Mouse (Mus musculus) retina, adult 2 months (tissue): Measurements from ENCODE around the gene Miga2.
A peak's percentile ranks its signal among the peaks of the same experiment; 100 is the strongest.
"Not testable (repeated sequence)": the region's sequence is repeated elsewhere in the genome, so short reads cannot be mapped to it uniquely, and the experiment has no call there.

Experiments used
- DNase-seq: peaks from one replicate; pipeline ENCODE4 v3.0.0-alpha.2; 2012; ENCODE audit warnings: low read depth, low spot score

The Miga2 gene

DNA sequence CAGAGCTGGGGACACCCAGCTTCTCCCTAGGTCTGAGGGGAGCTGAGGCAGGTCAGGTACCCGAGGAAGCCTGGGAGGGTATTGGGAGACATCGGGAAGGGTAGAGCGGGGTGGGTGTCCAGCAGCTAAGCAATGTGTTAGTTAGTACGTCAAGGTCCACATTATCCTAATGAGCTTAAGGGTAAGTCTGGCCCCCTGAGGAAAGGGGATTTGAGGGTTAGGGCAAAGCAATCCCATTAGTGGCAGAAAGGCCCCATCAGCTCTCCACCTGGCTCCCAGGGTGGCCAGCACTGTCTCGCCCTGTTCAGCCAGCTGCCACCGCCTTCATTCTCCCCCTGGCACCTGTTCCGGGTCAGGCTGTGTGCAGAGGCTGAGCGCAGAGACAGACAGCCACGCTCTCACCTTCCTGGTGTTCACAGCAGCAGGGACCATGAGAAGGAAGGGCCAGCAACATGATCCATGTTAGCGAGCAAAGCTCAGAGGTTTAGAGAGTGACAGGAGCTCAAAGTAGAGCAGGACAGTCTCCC is 34.0 kb downstream of the Miga2 start:
- DNase-seq, result peak; percentile 69

DNA sequence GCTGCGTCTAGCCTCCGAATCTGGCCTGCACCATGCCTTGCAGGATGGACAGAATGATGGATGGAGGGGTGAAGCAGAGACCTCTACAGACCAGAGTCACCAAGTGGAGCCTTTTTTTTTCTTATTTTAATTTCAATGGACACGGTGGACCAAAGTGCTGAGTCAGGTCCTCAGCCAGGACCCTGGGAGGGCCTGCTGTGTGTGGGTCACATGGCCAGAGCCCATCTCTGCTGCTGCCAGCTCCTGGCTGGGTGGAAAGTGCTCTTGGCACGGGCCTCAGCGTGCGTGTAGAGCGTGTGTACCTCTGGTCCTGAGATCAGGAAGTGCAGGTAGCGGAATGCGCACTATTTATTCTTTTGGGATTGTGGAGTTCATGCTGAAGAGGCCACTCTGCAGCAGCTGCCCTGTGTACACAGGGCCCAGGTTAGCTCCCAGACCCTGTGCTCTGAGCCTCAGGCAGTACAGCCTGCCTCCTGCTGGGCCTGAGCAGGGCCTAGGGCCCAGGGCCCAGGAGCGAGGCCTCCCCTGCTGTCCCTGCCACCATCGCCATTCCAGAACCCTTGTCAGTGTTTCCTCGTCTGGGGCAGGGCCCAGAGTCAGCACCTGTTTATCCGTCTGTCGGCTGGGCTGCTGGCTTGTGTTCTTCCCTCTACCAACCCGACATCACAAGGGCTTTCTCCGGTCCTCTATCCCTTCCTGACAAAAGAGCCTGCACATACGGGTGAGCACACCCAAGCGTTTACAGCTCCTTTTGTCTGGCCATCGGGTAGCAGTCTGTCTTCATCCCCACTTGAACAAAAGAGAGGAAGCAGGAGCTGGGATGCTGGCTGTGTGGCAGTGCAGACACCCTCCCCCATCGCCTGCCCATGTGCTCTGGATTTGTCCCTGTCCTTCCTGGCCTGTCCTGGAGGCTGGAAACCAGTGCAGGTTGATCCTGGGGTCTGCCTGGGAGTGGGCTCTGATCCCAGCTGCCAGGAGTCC is 35.4 kb downstream of the Miga2 start:
- no peak for DNase-seq

DNA sequence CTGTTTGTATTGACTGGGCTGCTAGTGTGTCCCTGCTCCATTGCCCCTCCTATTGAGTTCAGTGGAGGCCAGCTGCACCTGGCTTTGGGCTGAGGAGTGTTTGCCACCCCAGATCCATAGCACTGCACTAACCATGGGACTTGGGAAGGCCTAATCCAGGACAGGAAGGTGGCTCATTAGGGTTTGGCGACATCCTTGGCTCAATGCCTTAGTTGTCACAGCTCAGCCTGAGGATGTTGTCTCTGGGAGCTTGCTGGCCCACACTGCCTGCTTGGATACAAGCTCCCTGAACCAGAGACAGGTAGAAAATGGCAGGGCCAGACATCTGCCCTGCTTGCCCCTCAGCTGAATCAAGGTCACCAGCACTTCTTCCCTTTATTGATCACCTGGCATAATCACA is 37.5 kb downstream of the Miga2 start:
- DNase-seq, result no peak

DNA sequence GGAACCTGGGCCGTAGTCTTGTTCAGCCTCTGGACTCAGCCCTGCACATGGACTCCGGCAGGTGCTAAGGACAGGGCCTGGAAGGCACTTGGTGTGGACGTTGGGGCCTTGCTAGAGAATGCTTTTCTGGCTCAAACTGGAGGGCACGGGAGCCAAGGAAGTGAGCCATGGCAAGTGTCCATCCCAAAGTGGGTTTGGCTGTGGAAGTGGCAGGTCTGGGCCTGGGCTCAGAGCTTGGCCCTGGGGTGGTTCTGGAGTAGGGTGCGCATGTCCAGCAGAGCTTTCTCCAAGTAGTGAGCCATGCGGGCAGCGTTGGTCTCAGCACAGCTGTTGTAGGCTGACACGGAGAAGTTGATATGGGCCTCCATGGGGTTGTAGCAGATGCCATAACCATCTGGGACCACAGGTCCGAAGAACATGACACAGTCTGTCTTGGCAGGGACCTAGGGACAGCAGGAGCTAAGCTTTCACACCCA is 38.4 kb downstream of the Miga2 start:
- DNase-seq, result no peak

DNA sequence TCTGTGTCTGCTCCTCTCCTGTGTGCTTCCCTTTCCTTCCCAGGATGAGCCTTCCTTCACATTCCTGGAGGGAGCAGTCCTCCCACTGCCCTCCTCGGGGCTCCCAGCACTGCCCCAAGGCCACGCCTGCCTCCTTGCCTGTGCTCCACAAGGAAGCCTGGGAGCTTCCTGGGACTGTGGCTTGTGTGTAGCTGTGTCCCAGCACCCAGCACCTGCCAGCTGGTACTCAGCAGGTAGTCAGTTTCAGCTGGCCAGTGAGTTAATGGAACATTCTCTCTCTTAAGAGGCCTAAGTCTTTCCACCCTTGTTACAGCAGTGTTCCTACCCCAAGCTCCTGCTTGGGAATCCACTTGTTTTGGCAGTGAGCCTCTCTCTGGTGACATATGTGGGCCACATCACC is 38.8 kb downstream of the Miga2 start:
- DNase-seq, result no peak

DNA sequence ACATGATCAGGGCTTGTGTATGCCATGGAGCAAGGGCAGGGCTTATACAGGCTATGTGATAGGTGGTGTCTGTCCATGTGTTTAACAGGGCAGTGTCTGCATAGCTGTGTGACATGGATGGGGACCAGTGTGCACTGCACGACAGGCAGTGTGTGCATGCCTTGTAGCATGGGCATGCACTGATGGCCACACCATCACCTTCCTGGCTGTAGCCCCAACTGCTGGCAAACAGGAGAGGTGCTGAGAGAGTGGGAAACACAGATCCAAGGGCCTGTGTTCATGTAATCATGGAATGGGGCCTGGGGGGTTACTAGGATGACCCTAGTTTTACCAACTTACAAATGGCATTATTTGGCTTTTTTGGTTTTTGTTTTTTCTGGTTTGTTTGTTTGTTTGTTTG is 39.8 kb downstream of the Miga2 start:
- DNase-seq, result no peak

DNA sequence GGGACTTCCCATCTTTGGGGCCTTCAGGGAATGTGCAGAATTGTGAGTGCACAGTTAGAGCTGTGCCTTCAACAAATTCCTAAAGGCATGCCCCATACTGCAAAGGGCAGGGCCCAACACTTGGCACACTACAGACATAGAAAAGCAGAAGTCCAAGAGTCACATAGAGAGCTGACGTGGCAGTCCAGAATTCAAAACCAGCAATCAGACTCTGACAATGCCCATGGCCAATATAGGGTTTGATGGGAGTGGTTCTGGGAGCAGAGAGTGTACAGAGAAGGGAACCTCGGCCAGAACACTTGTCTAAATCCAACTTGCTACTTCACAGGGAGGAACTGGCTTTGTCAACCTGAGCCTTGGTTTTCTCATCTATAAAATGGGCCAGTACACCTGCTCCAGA is 43.2 kb downstream of the Miga2 start:
- no peak for DNase-seq

DNA sequence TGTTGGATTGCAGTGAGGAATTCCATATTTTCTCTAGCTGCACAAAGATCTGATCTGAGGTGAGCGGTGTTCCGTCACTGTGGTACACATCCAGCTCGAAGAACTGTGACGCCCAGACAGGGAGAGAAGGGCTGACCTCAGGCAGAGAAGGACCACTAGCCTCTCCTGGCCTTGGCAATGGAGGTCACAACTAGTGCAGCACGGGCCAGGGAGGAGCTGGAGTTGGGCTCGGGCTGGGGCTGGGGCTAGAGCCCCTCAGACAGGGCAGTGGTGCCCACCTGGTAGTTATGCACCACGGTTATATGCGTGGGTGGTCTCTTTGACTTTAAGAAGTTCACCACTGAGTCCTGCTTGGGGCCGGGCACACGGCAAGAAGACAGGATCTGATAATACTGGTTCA is 43.7 kb downstream of the Miga2 start:
- DNase-seq, result no peak

DNA sequence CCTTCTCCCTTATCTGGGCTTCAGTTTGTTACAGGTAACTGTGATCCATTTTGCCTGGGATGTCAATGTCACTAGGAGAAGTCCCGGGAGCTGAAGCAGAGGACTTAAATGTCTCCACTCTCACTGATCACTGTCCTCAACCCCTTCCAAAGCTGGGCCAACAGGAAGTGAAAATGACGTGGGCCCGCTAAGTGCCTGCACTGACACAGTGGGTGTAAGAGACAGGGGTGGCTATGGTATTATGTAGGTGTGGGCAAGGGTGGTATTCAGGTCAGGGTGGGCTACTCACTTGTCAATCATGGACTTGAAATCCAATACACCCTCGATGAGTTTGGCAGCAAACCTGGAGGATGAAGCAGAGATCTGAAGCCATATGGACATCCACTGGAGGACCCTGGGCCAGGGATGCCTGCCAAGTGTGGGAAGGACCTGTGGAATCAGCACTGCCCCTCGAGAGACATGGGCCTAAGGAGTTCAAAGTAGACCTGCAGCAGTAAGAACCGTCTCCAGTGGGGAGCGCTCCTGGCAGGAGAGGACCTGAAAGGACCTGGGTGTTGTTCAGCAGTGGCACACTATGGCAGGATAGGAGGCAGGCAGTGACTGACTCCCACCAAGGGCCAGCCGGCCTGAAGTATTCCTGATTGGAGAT is 44.5 kb downstream of the Miga2 start:
- DNase-seq, result no peak

DNA sequence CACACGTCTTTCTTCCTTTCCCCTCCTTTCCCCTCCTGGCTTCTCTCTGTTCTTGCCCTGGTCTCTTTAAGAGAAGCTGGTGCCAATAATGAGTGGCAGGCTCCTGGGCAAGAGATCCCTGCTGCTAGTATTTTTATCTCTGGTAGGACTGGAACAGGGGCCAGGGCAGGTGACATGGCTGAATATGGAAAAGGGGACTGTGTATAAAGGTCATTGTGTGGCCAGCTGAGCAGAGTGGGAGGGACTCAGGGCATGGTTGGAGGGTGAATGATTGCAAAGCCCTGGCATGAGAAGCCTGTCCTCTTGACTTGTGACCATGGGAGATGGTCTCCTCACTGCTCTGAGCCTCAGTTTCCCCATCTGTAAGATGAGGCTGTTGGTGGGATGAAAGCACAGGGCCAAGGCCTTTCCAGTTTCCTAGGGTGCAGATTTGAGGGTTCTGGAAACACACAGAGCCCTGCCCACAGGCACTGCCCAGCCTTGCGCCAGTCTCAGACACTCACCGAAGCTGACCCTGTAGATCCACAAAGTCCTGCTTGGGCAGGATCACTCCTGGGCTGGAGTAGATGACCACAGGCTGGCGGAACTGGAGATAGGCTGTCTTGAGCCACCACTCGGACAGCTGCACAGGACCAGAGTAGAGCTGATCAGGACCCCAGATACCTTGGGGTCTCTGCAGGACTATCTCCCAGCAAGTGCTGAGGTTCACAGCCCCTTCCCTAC is 45.6 kb downstream of the Miga2 start:
- DNase-seq, result no peak

DNA sequence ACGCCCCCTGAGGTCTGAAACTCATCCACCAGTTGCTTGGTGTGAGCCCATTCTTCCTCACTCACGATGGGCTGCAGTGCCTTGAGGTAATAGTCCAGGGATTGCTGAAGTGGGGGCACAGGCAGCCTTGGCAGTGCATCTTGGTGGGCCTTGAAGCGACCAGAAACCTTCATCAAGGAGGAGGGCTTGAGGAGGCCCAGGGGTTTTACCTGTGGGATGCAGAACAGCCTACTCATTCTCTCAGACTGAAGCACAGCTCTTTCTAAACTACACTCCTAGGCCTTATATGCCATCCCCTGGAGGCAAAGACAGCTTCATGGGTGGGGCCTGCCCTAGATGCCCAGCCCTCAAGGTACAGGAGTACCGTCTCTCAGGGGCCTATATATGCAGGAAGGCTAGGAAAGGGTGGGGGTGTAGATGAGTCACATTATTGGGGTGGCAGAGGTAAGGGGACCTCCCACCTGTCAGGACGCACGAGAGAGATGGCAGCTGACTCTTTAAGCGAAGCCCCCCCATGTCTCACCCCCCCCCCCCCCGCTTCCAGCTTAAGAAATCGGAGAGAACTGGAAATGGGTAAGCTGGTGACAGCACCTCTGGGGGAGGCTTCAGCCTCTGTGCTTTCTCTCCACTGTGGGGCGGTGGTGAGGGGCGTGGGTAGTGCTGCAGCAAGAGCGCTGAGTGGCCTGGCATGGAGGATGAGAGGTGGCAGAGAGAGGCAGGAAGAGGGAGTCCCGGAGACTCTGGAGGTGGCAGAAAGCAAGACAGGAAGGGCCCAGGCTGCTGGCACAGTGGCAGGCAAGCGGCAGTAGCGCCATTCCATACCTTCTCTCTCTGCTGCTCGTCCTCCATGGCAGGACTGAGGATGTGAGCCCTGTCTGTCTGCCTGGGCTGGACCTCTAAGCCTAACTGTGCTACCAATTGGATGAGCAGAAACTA is 49.3 kb downstream of the Miga2 start:
- no peak for DNase-seq

DNA sequence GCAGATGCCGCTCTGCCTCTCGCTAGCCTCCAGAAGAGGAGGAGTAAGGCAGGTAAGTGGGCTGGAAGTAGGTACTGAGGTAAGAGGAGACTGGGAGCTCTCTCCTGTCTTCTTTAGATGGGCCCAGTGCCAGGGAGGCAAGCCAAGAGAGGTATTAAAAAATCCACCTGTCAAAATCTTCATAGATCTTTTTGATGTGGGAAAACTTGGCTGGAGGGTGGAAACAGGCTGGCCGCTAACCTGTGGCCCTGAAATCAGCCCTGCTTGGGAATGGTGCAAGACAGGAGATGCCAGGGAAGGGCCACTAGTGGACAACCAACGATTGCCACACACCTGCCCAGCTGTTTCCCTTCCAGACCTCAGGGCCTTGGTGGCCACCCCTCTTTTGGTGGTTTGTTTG is 50.1 kb downstream of the Miga2 start:
- DNase-seq, result no peak

DNA sequence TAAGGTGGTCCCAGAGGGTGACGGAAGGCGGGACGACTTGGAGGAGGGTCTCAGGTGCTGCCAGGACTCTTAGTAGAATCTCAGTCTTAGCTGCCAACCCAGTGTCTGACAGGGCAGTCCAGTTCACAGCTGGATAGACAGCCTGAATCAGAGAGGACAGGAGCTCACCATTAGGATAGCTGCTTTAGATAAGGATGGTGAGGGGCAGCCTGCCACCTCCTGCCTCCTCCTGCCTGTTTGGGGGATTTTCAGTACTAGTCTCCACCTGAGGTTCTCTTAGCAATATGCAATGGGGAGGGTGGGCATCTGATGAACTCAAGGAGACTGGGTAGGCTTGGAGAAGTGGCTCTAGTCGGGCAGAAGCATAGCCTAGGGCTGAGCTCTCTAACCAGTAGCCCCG is 50.6 kb downstream of the Miga2 start:
- no peak for DNase-seq

DNA sequence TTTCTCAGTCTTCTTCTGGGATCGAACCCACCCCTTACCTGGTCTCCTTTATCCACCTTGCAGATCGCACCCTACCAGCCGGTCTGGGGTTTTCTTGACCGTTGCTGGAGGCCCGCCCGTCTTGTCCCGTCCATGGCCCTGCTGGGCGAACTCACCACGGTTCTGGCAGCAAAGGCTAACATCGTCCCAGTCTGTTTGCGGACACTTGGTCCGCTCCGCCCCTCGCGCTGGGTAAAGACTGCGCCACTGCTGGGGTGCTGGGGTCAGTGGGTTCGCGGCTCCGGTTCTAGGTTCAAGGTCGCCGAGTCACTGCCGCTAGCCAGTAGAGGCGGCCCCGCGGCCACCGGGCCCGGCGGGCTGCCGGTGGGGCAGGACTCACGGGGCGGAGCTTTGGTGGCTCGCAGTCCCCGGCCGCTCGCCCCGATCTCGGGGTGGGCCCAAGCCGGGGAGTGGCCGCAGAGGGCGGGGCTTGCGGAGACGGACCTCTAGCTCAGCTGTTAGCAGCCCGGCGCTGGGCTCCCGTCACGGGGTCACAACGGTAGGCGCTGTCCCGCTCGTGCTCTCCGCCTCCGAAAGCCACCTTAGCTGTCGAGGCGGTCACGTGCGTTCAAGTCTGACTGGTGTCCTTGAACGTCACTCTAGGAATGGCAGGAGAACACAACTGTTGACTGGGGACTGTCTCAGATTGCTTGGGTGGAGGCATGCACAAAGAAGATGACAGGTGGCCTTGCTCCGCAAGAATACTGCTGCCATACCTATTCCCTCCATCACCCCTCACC is 51.3 kb downstream of the Miga2 start, which contains the start of gene Crat:
Crat (minus strand) TSS at position 657 of the 779 bp plus-strand sequence.
- no peak for DNase-seq

DNA sequence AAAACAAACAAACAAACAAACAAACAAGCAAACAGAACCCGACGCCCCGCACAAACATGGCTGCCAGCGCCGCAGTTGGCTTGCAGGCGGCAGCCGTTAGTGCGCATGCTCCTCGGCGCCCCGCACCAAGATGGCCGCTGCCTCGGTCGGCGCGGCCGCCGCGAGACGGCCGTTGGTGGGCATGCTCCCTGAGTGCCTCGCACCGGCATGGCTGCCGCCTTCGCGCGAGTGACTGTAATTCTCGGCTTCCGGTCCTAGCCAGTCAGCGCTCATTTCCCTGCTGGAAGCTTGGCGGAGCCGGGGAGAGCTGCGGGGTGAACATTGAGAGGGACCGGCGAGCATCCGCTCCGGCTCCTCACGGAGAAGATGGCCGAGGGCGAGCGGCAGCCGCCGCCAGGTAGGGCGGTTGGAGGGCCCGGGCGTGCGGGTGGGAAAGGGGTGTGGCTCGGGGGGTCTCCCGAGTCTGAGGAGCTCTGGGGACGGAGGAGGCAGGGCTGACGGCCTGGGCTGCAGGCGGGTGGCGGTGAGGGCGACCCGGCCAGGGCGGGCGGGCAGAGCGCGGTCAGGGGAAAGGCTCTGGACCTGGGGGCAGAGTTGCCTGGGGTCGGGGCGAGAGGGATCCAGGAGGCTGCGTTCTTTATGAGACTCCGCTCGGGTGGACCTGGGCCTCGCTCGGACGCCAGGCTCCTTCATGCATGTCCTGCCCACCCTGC is 52.1 kb downstream of the Miga2 start, which contains the start of gene Ptpa:
Ptpa (plus strand) TSS at position 104 of the 713 bp plus-strand sequence.
- DNase-seq, result peak; percentile 86

DNA sequence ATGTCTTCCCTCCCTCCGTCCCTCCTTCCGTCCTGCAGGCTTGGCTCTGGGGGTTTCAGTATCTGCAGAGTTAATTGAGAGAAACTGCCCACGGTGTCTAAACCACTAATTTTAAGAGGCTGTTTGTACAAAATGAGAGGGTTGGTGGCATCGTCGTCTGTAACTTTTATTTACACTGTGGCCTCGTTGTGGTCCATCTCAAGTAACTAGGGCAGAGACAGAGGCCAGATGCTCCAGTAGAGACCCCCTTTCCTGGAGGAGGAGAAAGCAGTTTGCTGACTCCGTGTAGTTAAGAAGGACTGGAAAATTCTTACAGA is 52.6 kb downstream of the Miga2 start:
- DNase-seq, result no peak

DNA sequence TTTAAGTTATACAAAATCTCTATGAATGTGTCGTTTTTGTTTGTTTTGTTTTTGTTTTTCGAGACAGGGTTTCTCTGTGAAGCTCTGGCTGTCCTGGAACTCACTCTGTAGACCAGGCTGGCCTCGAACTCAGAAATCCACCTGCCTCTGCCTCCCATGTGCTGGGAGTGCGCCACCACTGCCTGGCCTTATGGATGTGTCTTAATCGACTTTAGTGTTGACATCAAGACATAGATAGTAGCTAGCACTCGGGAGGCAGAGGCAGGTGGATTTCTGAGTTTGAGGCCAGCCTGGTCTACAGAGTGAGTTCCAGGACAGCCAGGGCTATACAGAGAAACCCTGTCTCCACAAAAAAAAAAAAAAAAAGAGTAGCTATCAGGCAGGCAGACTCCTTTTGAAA is 53.1 kb downstream of the Miga2 start:
- DNase-seq, result not testable (repeated sequence)

DNA sequence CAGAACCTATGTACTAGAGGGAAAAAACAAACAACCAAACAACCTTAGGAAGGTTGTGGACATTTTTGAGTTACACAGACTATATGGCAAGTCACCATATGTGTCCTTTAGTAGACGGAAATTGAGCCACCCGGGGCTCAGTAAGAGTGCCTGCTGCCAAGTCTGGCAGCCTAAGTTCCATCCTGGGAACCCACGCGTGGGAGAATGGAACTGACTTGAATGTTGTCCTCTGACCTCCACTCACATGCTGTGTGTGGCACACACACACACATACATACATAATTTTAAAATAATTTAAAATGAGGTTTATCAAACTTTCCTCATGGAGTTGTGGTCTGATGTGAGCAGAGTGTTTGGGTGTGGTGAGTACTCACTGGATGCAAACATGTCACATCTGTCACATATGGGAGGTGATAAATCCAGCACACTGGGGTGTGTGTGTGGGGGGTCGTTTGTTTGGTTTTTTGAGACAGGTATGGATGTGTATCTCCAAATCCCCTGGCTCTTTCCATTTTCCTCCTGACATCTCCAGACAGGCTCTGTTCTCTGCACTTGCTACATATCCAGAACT is 53.6 kb downstream of the Miga2 start:
- DNase-seq, result no peak

DNA sequence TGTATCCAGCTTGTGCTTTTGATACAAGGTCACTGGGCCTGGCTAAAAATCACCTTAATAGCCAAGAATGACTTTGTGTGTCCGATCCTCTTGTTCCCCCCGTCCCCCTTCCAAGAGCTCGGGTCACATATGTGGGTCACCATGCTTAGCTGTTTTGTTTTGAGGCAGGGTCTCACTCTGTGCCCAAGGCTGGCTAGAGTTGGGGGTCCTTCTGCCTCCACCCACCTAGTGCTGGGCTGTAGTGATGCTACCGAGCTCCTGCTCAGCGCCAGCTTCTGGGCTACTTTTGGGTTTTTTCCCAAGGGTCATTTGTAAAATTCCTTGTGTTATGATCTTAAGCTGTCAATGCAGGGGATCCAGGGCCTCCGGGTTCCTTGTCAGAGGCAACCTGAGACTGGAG is 54.2 kb downstream of the Miga2 start:
- DNase-seq, result no peak
